Mouse (Mus musculus) neural tube, embryonic 10.5 days (tissue): Measurements from ENCODE around the gene 4930402H24Rik.
"Not testable (repeated sequence)": the region's sequence is repeated elsewhere in the genome, so short reads cannot be mapped to it uniquely, and the experiment has no call there.

Experiments used
- DNase-seq: peaks from one replicate; pipeline ENCODE4 v3.0.0-alpha.2; 2017; ENCODE audit warnings: low spot score; ENCODE audit errors: extremely low spot score

4930402H24Rik gene

GRCm38 (mm10) chr2:130852964-130853363 lies 53.2 kb downstream of the 4930402H24Rik start:
- no peak for DNase-seq

- no peak for DNase-seq
These were observed 54.6 kb downstream of the 4930402H24Rik start for GRCm38 (mm10) chr2:130851363-130852246.

- no peak for DNase-seq
These were observed 56.5 kb downstream of the 4930402H24Rik start for GRCm38 (mm10) chr2:130849688-130850087.

GRCm38 (mm10) chr2:130848313-130848712 lies 57.9 kb downstream of the 4930402H24Rik start:
- DNase-seq: no peak

- no peak for DNase-seq
These were observed 62.6 kb downstream of the 4930402H24Rik start for GRCm38 (mm10) chr2:130843623-130844022.

GRCm38 (mm10) chr2:130840846-130841245 lies 65.4 kb downstream of the 4930402H24Rik start:
- DNase-seq: peak; percentile 39

GRCm38 (mm10) chr2:130839874-130840661 lies 66.1 kb downstream of the 4930402H24Rik start:
- DNase-seq: peak; percentile 86

- DNase-seq: no peak
These were observed 66.7 kb downstream of the 4930402H24Rik start for GRCm38 (mm10) chr2:130839528-130839873.

GRCm38 (mm10) chr2:130839084-130839483 lies 67.1 kb downstream of the 4930402H24Rik start:
- DNase-seq: no peak

GRCm38 (mm10) chr2:130838131-130838530 lies 68.1 kb downstream of the 4930402H24Rik start:
- no peak for DNase-seq

GRCm38 (mm10) chr2:130833699-130834098 lies 72.5 kb downstream of the 4930402H24Rik start:
- DNase-seq: no peak

GRCm38 (mm10) chr2:130832582-130832981 lies 73.6 kb downstream of the 4930402H24Rik start:
- DNase-seq: no peak

GRCm38 (mm10) chr2:130832012-130832411 lies 74.2 kb downstream of the 4930402H24Rik start:
- no peak for DNase-seq

- DNase-seq: no peak
These were observed 76.0 kb downstream of the 4930402H24Rik start for GRCm38 (mm10) chr2:130830236-130830635.

GRCm38 (mm10) chr2:130829496-130829895 lies 76.7 kb downstream of the 4930402H24Rik start:
- DNase-seq: no peak

GRCm38 (mm10) chr2:130828668-130829067 lies 77.5 kb downstream of the 4930402H24Rik start:
- DNase-seq: no peak

GRCm38 (mm10) chr2:130828066-130828465 lies 78.1 kb downstream of the 4930402H24Rik start:
- DNase-seq: not testable (repeated sequence)

GRCm38 (mm10) chr2:130827410-130827809 lies 78.8 kb downstream of the 4930402H24Rik start:
- no peak for DNase-seq

GRCm38 (mm10) chr2:130818838-130819647 lies 87.2 kb downstream of the 4930402H24Rik start:
- DNase-seq: no peak

GRCm38 (mm10) chr2:130817865-130818264 lies 88.3 kb downstream of the 4930402H24Rik start:
- DNase-seq: no peak

GRCm38 (mm10) chr2:130816205-130816604 lies 90.0 kb downstream of the 4930402H24Rik start:
- DNase-seq: no peak
